Comparison of ENCODE assay signal across 18 mouse cellular contexts in the genomic region with DNA sequence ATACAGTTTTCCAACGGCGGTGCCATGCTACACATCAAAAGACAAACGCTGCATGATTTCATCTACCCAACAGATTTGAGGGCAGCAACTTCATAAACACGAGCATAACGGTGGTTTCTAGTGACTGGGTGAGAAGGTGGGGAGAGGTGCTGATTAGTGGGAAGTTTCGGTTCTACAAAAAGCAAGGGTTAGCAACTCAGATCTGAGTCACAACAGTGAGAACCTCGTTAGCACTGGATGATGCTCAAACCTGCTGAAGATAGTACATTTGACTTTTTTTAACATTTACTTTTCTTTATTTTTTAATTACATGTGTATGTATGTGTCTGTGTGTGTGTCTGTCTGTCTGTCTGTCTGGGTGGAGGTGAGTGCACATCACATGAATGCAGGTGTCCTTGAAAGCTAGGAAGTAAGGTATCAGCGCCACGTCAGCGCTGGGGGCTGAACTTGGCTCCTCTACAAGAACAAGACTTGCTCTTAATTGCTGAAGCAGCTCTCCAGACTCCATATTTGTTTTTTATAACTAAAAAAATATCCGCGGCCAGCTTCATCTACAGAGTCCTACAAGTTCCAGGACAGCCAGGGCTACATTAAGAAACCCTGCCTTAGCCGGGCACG. TPM values are rescaled to one million over a fixed set of nuclear protein-coding genes. Genes with fewer than 3 reads are reported as not detected.
DNase-seq lines count a peak whose midpoint lies in the region; ATAC-seq and TF ChIP-seq lines count a peak whose summit lies in the region.
"Had no signal": no experiment of that assay in that cellular context is flagged by ENCODE, and none has a peak within 500 bp of the region (broad histone marks: within the 10 kb centered on the region; RNA-seq: fewer than 3 reads in every experiment).

No protein-coding gene starts in this region.

- no peak overlapping the region for H3K4me3 ChIP-seq in lung, embryonic 15.5 days
- no peak overlapping the region for H3K4me3 ChIP-seq in liver, embryonic 14.5 days (ENCODE audit: insufficient read depth in 1 of 2, low read depth in 2 of 2, low read length in 2 of 2)
- H3K4me3 ChIP-seq in forebrain, embryonic 11.5 days (ENCODE audit: low read depth, low read length) = no peak overlapping the region
- H3K4me3 ChIP-seq: limb, embryonic 10.5 days had no signal

- TF ChIP-seq EP300 in liver, embryonic 14.5 days (IDR thresholded peaks at IDR 0.05; ENCODE audit: low read depth) = no peak

- no peak overlapping the region for H3K9ac ChIP-seq in lung, embryonic 15.5 days
- no peak overlapping the region; the same call in 1 of the 2 replicates for H3K9ac ChIP-seq in liver, embryonic 14.5 days (replicated peaks)
- H3K9ac ChIP-seq in forebrain, embryonic 11.5 days (ENCODE audit: low read length) = no peak overlapping the region
- H3K9ac ChIP-seq: lung, embryonic 14.5 days had no signal

- no peaks in the 10 kb centered on the region for H3K27me3 ChIP-seq in lung, embryonic 15.5 days
- H3K27me3 ChIP-seq in liver, embryonic 14.5 days (ENCODE audit: control insufficient read depth, insufficient read depth, low read length) = no peaks in the 10 kb centered on the region
- no peaks in the 10 kb centered on the region for H3K27me3 ChIP-seq in forebrain, embryonic 11.5 days (ENCODE audit: control insufficient read depth, insufficient read depth, low read length)
- H3K27me3 ChIP-seq: Patski had no signal

- 75% methylated on average over 14 of the region's 14 CpGs for WGBS in lung, embryonic 15.5 days
- 53% methylated on average over 14 of the region's 14 CpGs for WGBS in liver, embryonic 14.5 days (ENCODE audit: insufficient replicate concordance)
- 93% methylated on average over 14 of the region's 14 CpGs for WGBS in forebrain, embryonic 11.5 days

- H3K36me3 ChIP-seq in lung, embryonic 15.5 days = no peaks in the 10 kb centered on the region
- no peaks in the 10 kb centered on the region for H3K36me3 ChIP-seq in liver, embryonic 14.5 days (replicated peaks; ENCODE audit: control insufficient read depth, insufficient read depth, low read depth)
- H3K36me3 ChIP-seq in forebrain, embryonic 11.5 days (ENCODE audit: control insufficient read depth, insufficient read depth, low read length) = no peaks in the 10 kb centered on the region; the same call in 1 of the 2 replicates
- H3K36me3 ChIP-seq: limb, embryonic 10.5 days had no signal

- H3K4me2 ChIP-seq in lung, embryonic 15.5 days = no peak overlapping the region
- H3K4me2 ChIP-seq in liver, embryonic 14.5 days (ENCODE audit: low read depth) = peak overlapping the region; percentile 43; the same call in 1 of the 2 replicates
- no peak overlapping the region for H3K4me2 ChIP-seq in forebrain, embryonic 11.5 days (ENCODE audit: low read depth, low read length, severe bottlenecking)
- H3K4me2 ChIP-seq: heart, embryonic 11.5 days had no signal

- H3K27ac ChIP-seq in lung, embryonic 15.5 days = peak overlapping the region; percentile 79; the same call in 1 of the 2 replicates
- H3K27ac ChIP-seq in liver, embryonic 14.5 days = no peak overlapping the region
- H3K27ac ChIP-seq in forebrain, embryonic 11.5 days (ENCODE audit: low read depth, low read length) = no peak overlapping the region
- H3K27ac ChIP-seq: kidney, postnatal 0 days had no signal

- peaks cover 51% of the 10 kb centered on the region for H3K4me1 ChIP-seq in lung, embryonic 15.5 days
- H3K4me1 ChIP-seq in liver, embryonic 14.5 days (replicated peaks; ENCODE audit: control insufficient read depth in 2 of 2, insufficient read depth in 2 of 2, low read length in 1 of 2) = peaks cover 30 to 49% of the 10 kb centered on the region in 2 experiments
- peaks cover 8% of the 10 kb centered on the region for H3K4me1 ChIP-seq in forebrain, embryonic 11.5 days (replicated peaks; ENCODE audit: control insufficient read depth, insufficient read depth, low read length)

- no peaks in the 10 kb centered on the region for H3K9me3 ChIP-seq in lung, embryonic 15.5 days
- no peaks in the 10 kb centered on the region for H3K9me3 ChIP-seq in liver, embryonic 14.5 days (ENCODE audit: control insufficient read depth, low read length)
- no peaks in the 10 kb centered on the region for H3K9me3 ChIP-seq in forebrain, embryonic 11.5 days (ENCODE audit: control insufficient read depth, low read length)
- H3K9me3 ChIP-seq: limb, embryonic 10.5 days had no signal

- no peak for DNase-seq in lung, postnatal 25 days (ENCODE audit: low spot score)
- peak; percentile 30 for DNase-seq in thymus, postnatal 4 days
- DNase-seq in thymus, postnatal 10 days (ENCODE audit: low spot score in 2 of 2) = no peak
- DNase-seq in liver, embryonic 14.5 days (ENCODE audit: low read depth in 3 of 3, low spot score in 3 of 3) = no peak
- no peak for DNase-seq in layer of hippocampus, adult 11-12 months (ENCODE audit: low spot score)
- no peak for DNase-seq in forebrain, embryonic 11.5 days (ENCODE audit: low spot score)
- DNase-seq: cerebellum, adult 18-20 months; gastrocnemius, postnatal 14 days; lung, embryonic 14.5 days; right cerebral cortex, adult 18-20 months; thymus, postnatal 25 days had no signal

- no peak for TF ChIP-seq CTCF in liver, embryonic 14.5 days (IDR thresholded peaks at IDR 0.05; ENCODE audit: low read depth)

- no peak for ATAC-seq in lung, embryonic 15.5 days (ENCODE audit: borderline replicate concordance, extremely low read depth, low FRiP score, low TSS enrichment)
- no peak for ATAC-seq in liver, embryonic 14.5 days (ENCODE audit: insufficient read depth)
- ATAC-seq in forebrain, embryonic 11.5 days (replicated peaks; ENCODE audit: low FRiP score) = no peak
- no peak for ATAC-seq in erythroid progenitor cell, adult 5-6 weeks (replicated peaks; ENCODE audit: low FRiP score, poor library complexity, severe bottlenecking)
- ATAC-seq: midbrain, embryonic 16.5 days; Patski had no signal

RNA-seq across cellular contexts. Expression of a gene that starts 7.6 kb away (rescaled TPM):
- polyA plus RNA-seq in lung, embryonic 15.5 days (2015; fragmentation: Nextera tagmentation; extraction: Ambion mirVana) = 12.3 and 12.5 TPM in 2 replicates
- 3.1 and 3.2 TPM in 2 replicates for polyA plus RNA-seq in liver, embryonic 14.5 days (2012; rRNA removed)
- 3.6 and 4.1 TPM in 2 replicates for polyA plus RNA-seq in liver, embryonic 14.5 days (2014; fragmentation: Nextera tagmentation; extraction: Ambion mirVana)
- polyA plus RNA-seq in forebrain, embryonic 11.5 days (2014; fragmentation: Nextera tagmentation; extraction: Ambion mirVana) = 14.9 and 15.4 TPM in 2 replicates
- total RNA-seq in erythroid progenitor cell, adult 5-6 weeks (2015; ENCODE audit: low replicate concordance) = 2.2 and 3.4 TPM in 2 replicates
- total RNA-seq in erythroid progenitor cell, adult 5-6 weeks (2017; ENCODE audit: low replicate concordance) = 2.4 and 3.6 TPM in 2 replicates

RNA-seq across cellular contexts. Expression of a gene that starts 35.6 kb away (rescaled TPM):
- polyA plus RNA-seq in lung, embryonic 15.5 days (2015; fragmentation: Nextera tagmentation; extraction: Ambion mirVana) = 12.0 and 13.1 TPM in 2 replicates
- 1.5 and 1.9 TPM in 2 replicates for polyA plus RNA-seq in liver, embryonic 14.5 days (2012; rRNA removed)
- polyA plus RNA-seq in liver, embryonic 14.5 days (2014; fragmentation: Nextera tagmentation; extraction: Ambion mirVana) = 3.8 and 4.1 TPM in 2 replicates
- polyA plus RNA-seq in forebrain, embryonic 11.5 days (2014; fragmentation: Nextera tagmentation; extraction: Ambion mirVana) = 11.6 and 11.7 TPM in 2 replicates
- total RNA-seq in erythroid progenitor cell, adult 5-6 weeks (2015; ENCODE audit: low replicate concordance) = 0.42 and 1.4 TPM in 2 replicates
- total RNA-seq in erythroid progenitor cell, adult 5-6 weeks (2017; ENCODE audit: low replicate concordance) = not detected in 2 replicates
